Mouse (Mus musculus) heart, adult 2 months (tissue): ENCODE measurements around the gene Celf2.

Experiments used
- CTCF ChIP-seq: fragments of 200-600 bp; IDR thresholded peaks from 2 replicates; pipeline ENCODE4 v1.8.1; 2022; ENCODE audit warnings: antibody characterized with exemption, mild to moderate bottlenecking, moderate library complexity
- EP300 ChIP-seq: fragments of 200-500 bp; IDR thresholded peaks from 2 replicates; pipeline ENCODE4 v1.6.1; 2011; ENCODE audit warnings: low read depth, low read length, control low read depth; ENCODE audit not compliant: insufficient read depth
- POLR2A ChIP-seq: fragments of 200-500 bp; IDR thresholded peaks from 2 replicates; pipeline ENCODE4 v1.6.1; 2011; ENCODE audit warnings: mild to moderate bottlenecking, low read depth, low read length, control low read depth; ENCODE audit not compliant: insufficient read depth

- TF ChIP-seq POLR2A, result no peak
- peak; percentile 15; the same call in 1 of the 2 replicates for TF ChIP-seq CTCF
- no peak for TF ChIP-seq EP300
These were observed 867.0 kb downstream of the Celf2 start for GRCm38 (mm10) chr2:6642222-6642850.
